Mouse (Mus musculus): ENCODE measurements around the gene Nmur1. TPM values are rescaled to one million over a fixed set of nuclear protein-coding genes. Genes with fewer than 3 reads are reported as not detected.

Gene Nmur1
- polyA plus RNA-seq, 1 experiment from 2014 or later, result not detected

GRCm38 (mm10) chr1:86363671-86364070, 62.4 kb downstream of the Nmur1 start:
- no peaks in the 10 kb centered on the region for H3K36me3 ChIP-seq (ENCODE audit: control insufficient read depth, insufficient read depth, low read length)
- ATAC-seq (replicated peaks; ENCODE audit: low FRiP score, low TSS enrichment, low read depth), result no peak
- H3K27ac ChIP-seq (ENCODE audit: low read depth), result no peak overlapping the region
- H3K9ac ChIP-seq (ENCODE audit: low read length), result no peak overlapping the region
- 21% methylated on average over 6 of the region's 6 CpGs for WGBS
- no peak overlapping the region for H3K4me2 ChIP-seq (ENCODE audit: low read length)
- no peak for DNase-seq (ENCODE audit: low spot score)
- H3K9me3 ChIP-seq (ENCODE audit: control insufficient read depth, low read length), result no peaks in the 10 kb centered on the region
- no peak overlapping the region for H3K4me3 ChIP-seq (ENCODE audit: low read depth, low read length)
- H3K4me1 ChIP-seq (replicated peaks; ENCODE audit: control insufficient read depth, insufficient read depth, low read length), result peaks cover 11% of the 10 kb centered on the region; the same call in 1 of the 2 replicates
- no peaks in the 10 kb centered on the region for H3K27me3 ChIP-seq (replicated peaks; ENCODE audit: control insufficient read depth, insufficient read depth, low read length)

- no peak for ATAC-seq (replicated peaks; ENCODE audit: low FRiP score, low TSS enrichment, low read depth)
- H3K36me3 ChIP-seq (ENCODE audit: control insufficient read depth, insufficient read depth, low read length), result peaks cover 6% of the 10 kb centered on the region
- WGBS, result 75% methylated on average over 4 of the region's 4 CpGs
Measured at GRCm38 (mm10) chr1:86361852-86362615, 64.0 kb downstream of the Nmur1 start.

GRCm38 (mm10) chr1:86360441-86360840, 65.6 kb downstream of the Nmur1 start:
- WGBS, result 27% methylated on average over 12 of the region's 12 CpGs
- Histone ChIP-seq H3K4me1 (replicated peaks; ENCODE audit: control insufficient read depth, insufficient read depth, low read length) (peaks cover 14% of the 10 kb centered on the region; the same call in 1 of the 2 replicates), H3K27me3 (replicated peaks; ENCODE audit: control insufficient read depth, insufficient read depth, low read length) (no peaks in the 10 kb centered on the region), H3K4me2 (ENCODE audit: low read length) (peak overlapping the region; percentile 86), H3K36me3 (ENCODE audit: control insufficient read depth, insufficient read depth, low read length) (peaks cover 22% of the 10 kb centered on the region), H3K27ac (ENCODE audit: low read depth) (0 out of 2 replicates have a peak overlapping the region, but pooled peaks have one; percentile 100), H3K9ac (ENCODE audit: low read length) (peak overlapping the region; percentile 97), H3K4me3 (ENCODE audit: low read depth, low read length) (peak overlapping the region; percentile 94), H3K9me3 (ENCODE audit: control insufficient read depth, low read length) (no peaks in the 10 kb centered on the region)
- ATAC-seq (replicated peaks; ENCODE audit: low FRiP score, low TSS enrichment, low read depth) (no peak), DNase-seq (ENCODE audit: low spot score) (no peak)

More at GRCm38 (mm10) chr1:86361852-86362615, 64.0 kb downstream of the Nmur1 start:
- Histone ChIP-seq H3K9ac (ENCODE audit: low read length) (no peak overlapping the region), H3K27ac (ENCODE audit: low read depth) (no peak overlapping the region), H3K4me3 (ENCODE audit: low read depth, low read length) (no peak overlapping the region), H3K27me3 (replicated peaks; ENCODE audit: control insufficient read depth, insufficient read depth, low read length) (no peaks in the 10 kb centered on the region), H3K9me3 (ENCODE audit: control insufficient read depth, low read length) (no peaks in the 10 kb centered on the region), H3K4me2 (ENCODE audit: low read length) (no peak overlapping the region), H3K4me1 (replicated peaks; ENCODE audit: control insufficient read depth, insufficient read depth, low read length) (peaks cover 14% of the 10 kb centered on the region; the same call in 1 of the 2 replicates)
- no peak for DNase-seq (ENCODE audit: low spot score)

GRCm38 (mm10) chr1:86359798-86360179, 66.2 kb downstream of the Nmur1 start:
- no peaks in the 10 kb centered on the region for H3K9me3 ChIP-seq (ENCODE audit: control insufficient read depth, low read length)
- ATAC-seq (replicated peaks; ENCODE audit: low FRiP score, low TSS enrichment, low read depth) (peak; percentile 33), DNase-seq (ENCODE audit: low spot score) (no peak)
- H3K27me3 ChIP-seq (replicated peaks; ENCODE audit: control insufficient read depth, insufficient read depth, low read length), result no peaks in the 10 kb centered on the region
- H3K4me1 ChIP-seq (replicated peaks; ENCODE audit: control insufficient read depth, insufficient read depth, low read length), result peaks cover 14% of the 10 kb centered on the region; the same call in 1 of the 2 replicates
- peaks cover 29% of the 10 kb centered on the region for H3K36me3 ChIP-seq (ENCODE audit: control insufficient read depth, insufficient read depth, low read length)
- H3K9ac ChIP-seq (ENCODE audit: low read length), result peak overlapping the region; percentile 97
- peak overlapping the region; percentile 100 for H3K27ac ChIP-seq (ENCODE audit: low read depth)
- peak overlapping the region; percentile 94 for H3K4me3 ChIP-seq (ENCODE audit: low read depth, low read length)
- peak overlapping the region; percentile 86 for H3K4me2 ChIP-seq (ENCODE audit: low read length)
- WGBS, result under 1% methylated on average over 26 of the region's 26 CpGs

- Histone ChIP-seq H3K4me2 (ENCODE audit: low read length) (peak within 1 kb of the TSS; percentile 86), H3K9me3 (ENCODE audit: control insufficient read depth, low read length) (no peaks in the 10 kb centered on the region), H3K4me3 (ENCODE audit: low read depth, low read length) (peak within 1 kb of the TSS; percentile 94), H3K9ac (ENCODE audit: low read length) (peak within 1 kb of the TSS; percentile 97), H3K4me1 (replicated peaks; ENCODE audit: control insufficient read depth, insufficient read depth, low read length) (peaks cover 14% of the 10 kb centered on the region; the same call in 1 of the 2 replicates), H3K36me3 (ENCODE audit: control insufficient read depth, insufficient read depth, low read length) (peaks cover 35% of the 10 kb centered on the region), H3K27me3 (replicated peaks; ENCODE audit: control insufficient read depth, insufficient read depth, low read length) (no peaks in the 10 kb centered on the region), H3K27ac (ENCODE audit: low read depth) (peak within 1 kb of the TSS; percentile 100)
- WGBS, result under 1% methylated on average over 101 of the region's 102 CpGs
- peak; percentile 98 for ATAC-seq (replicated peaks; ENCODE audit: low FRiP score, low TSS enrichment, low read depth)
- peak; percentile 98 for DNase-seq (ENCODE audit: low spot score)
Measured at GRCm38 (mm10) chr1:86358906-86359797, 66.9 kb downstream of the Nmur1 start, which contains the start of gene Ncl. Gene Ncl, minus strand, starts transcription at chr1:86359400.

GRCm38 (mm10) chr1:86358229-86358905, 67.7 kb downstream of the Nmur1 start:
- peaks cover 43% of the 10 kb centered on the region for H3K36me3 ChIP-seq (ENCODE audit: control insufficient read depth, insufficient read depth, low read length)
- peak overlapping the region; percentile 94 for H3K4me3 ChIP-seq (ENCODE audit: low read depth, low read length)
- DNase-seq (ENCODE audit: low spot score) (no peak), ATAC-seq (replicated peaks; ENCODE audit: low FRiP score, low TSS enrichment, low read depth) (peak; percentile 57)
- peaks cover 14% of the 10 kb centered on the region; the same call in 1 of the 2 replicates for H3K4me1 ChIP-seq (replicated peaks; ENCODE audit: control insufficient read depth, insufficient read depth, low read length)
- H3K9ac ChIP-seq (ENCODE audit: low read length), result peak overlapping the region; percentile 96
- H3K9me3 ChIP-seq (ENCODE audit: control insufficient read depth, low read length), result no peaks in the 10 kb centered on the region
- H3K4me2 ChIP-seq (ENCODE audit: low read length), result peak overlapping the region; percentile 80
- H3K27ac ChIP-seq (ENCODE audit: low read depth), result peak overlapping the region; percentile 100
- WGBS, result under 1% methylated on average over 39 of the region's 41 CpGs
- no peaks in the 10 kb centered on the region for H3K27me3 ChIP-seq (replicated peaks; ENCODE audit: control insufficient read depth, insufficient read depth, low read length)

GRCm38 (mm10) chr1:86354186-86354585, 71.8 kb downstream of the Nmur1 start:
- Histone ChIP-seq H3K27ac (ENCODE audit: low read depth) (no peak overlapping the region), H3K36me3 (ENCODE audit: control insufficient read depth, insufficient read depth, low read length) (peaks cover 85% of the 10 kb centered on the region), H3K4me1 (replicated peaks; ENCODE audit: control insufficient read depth, insufficient read depth, low read length) (peaks cover 3% of the 10 kb centered on the region; the same call in 1 of the 2 replicates), H3K27me3 (replicated peaks; ENCODE audit: control insufficient read depth, insufficient read depth, low read length) (no peaks in the 10 kb centered on the region), H3K4me2 (ENCODE audit: low read length) (no peak overlapping the region), H3K9ac (ENCODE audit: low read length) (no peak overlapping the region), H3K9me3 (ENCODE audit: control insufficient read depth, low read length) (no peaks in the 10 kb centered on the region), H3K4me3 (ENCODE audit: low read depth, low read length) (no peak overlapping the region)
- no peak for DNase-seq (ENCODE audit: low spot score)
- no peak for ATAC-seq (replicated peaks; ENCODE audit: low FRiP score, low TSS enrichment, low read depth)
- 81% methylated on average over 2 of the region's 2 CpGs for WGBS

GRCm38 (mm10) chr1:86350576-86350975, 75.5 kb downstream of the Nmur1 start:
- no peak overlapping the region for H3K4me2 ChIP-seq (ENCODE audit: low read length)
- DNase-seq (ENCODE audit: low spot score) (no peak), ATAC-seq (replicated peaks; ENCODE audit: low FRiP score, low TSS enrichment, low read depth) (no peak)
- no peaks in the 10 kb centered on the region for H3K27me3 ChIP-seq (replicated peaks; ENCODE audit: control insufficient read depth, insufficient read depth, low read length)
- H3K4me1 ChIP-seq (replicated peaks; ENCODE audit: control insufficient read depth, insufficient read depth, low read length), result no peaks in the 10 kb centered on the region
- peaks cover 96% of the 10 kb centered on the region for H3K36me3 ChIP-seq (ENCODE audit: control insufficient read depth, insufficient read depth, low read length)
- 90% methylated on average over 8 of the region's 8 CpGs for WGBS
- H3K4me3 ChIP-seq (ENCODE audit: low read depth, low read length), result no peak overlapping the region
- no peak overlapping the region for H3K27ac ChIP-seq (ENCODE audit: low read depth)
- no peaks in the 10 kb centered on the region for H3K9me3 ChIP-seq (ENCODE audit: control insufficient read depth, low read length)
- H3K9ac ChIP-seq (ENCODE audit: low read length), result no peak overlapping the region
